ENCODE assay signal across 8 mouse cellular contexts in genomic region chr12:111672581-111672980, GRCm38 (mm10). TPM values are rescaled to one million over a fixed set of nuclear protein-coding genes. Genes with fewer than 3 reads are reported as not detected.
A peak's percentile ranks its signal among the peaks of the same experiment; 100 is the strongest.
DNase-seq lines count a peak whose midpoint lies in the region; ATAC-seq and TF ChIP-seq lines count a peak whose summit lies in the region.

No protein-coding gene starts in this region.

- peak overlapping the region; percentile 61; the same call in 1 of the 2 replicates for H3K4me3 ChIP-seq in kidney, adult 2 months (ENCODE audit: insufficient read depth, low read depth, low read length)
- peak overlapping the region; percentile 79 for H3K4me3 ChIP-seq in embryonic facial prominence, embryonic 10.5 days
- H3K4me3 ChIP-seq in hindbrain, embryonic 15.5 days = peak overlapping the region; percentile 84
- peak overlapping the region; percentile 93 for H3K4me3 ChIP-seq in midbrain, embryonic 12.5 days

- 13% methylated on average over 12 of the region's 12 CpGs for WGBS in kidney, adult 2 months
- WGBS in embryonic facial prominence, embryonic 10.5 days = 9% methylated on average over 12 of the region's 12 CpGs
- 9% methylated on average over 12 of the region's 12 CpGs for WGBS in hindbrain, embryonic 15.5 days
- 6% methylated on average over 12 of the region's 12 CpGs for WGBS in midbrain, embryonic 12.5 days

- H3K27ac ChIP-seq in kidney, adult 2 months (ENCODE audit: insufficient read depth, low read depth, low read length) = peak overlapping the region; percentile 1; the same call in 1 of the 2 replicates
- H3K27ac ChIP-seq in embryonic facial prominence, embryonic 10.5 days (replicated peaks) = peak overlapping the region; percentile 89
- peak overlapping the region; percentile 94 for H3K27ac ChIP-seq in hindbrain, embryonic 15.5 days (replicated peaks)
- H3K27ac ChIP-seq in midbrain, embryonic 12.5 days (replicated peaks) = peak overlapping the region; percentile 92

- no peak for TF ChIP-seq CTCF in kidney, adult 2 months (conservative IDR thresholded peaks at IDR 0.05; ENCODE audit: insufficient read depth, insufficient read length, low read depth, low read length)

- ATAC-seq in hindbrain, embryonic 15.5 days (ENCODE audit: low FRiP score, low read depth) = no peak; the same call in 1 of the 2 replicates
- no peak; the same call in 1 of the 2 replicates for ATAC-seq in midbrain, embryonic 12.5 days (ENCODE audit: low FRiP score, low read depth)
- no peak for ATAC-seq in activated CD4-positive, CD25-positive, alpha-beta regulatory T cell, adult 4 months

- peak overlapping the region; percentile 90 for H3K4me2 ChIP-seq in hindbrain, embryonic 15.5 days
- H3K4me2 ChIP-seq in midbrain, embryonic 12.5 days (replicated peaks) = peak overlapping the region; percentile 96

- no peak for TF ChIP-seq POLR2A in kidney, adult 2 months (IDR thresholded peaks at IDR 0.05; ENCODE audit: low read depth, low read length)

- peaks cover 19% of the 10 kb centered on the region for H3K4me1 ChIP-seq in kidney, adult 2 months (ENCODE audit: control insufficient read depth, insufficient read depth, low read length)
- H3K4me1 ChIP-seq in embryonic facial prominence, embryonic 10.5 days = peaks cover 64% of the 10 kb centered on the region
- peaks cover 46% of the 10 kb centered on the region for H3K4me1 ChIP-seq in hindbrain, embryonic 15.5 days (replicated peaks)
- H3K4me1 ChIP-seq in midbrain, embryonic 12.5 days = peaks cover 45% of the 10 kb centered on the region

- peak overlapping the region; percentile 98 for H3K9ac ChIP-seq in hindbrain, embryonic 15.5 days
- H3K9ac ChIP-seq in midbrain, embryonic 12.5 days (replicated peaks) = peak overlapping the region; percentile 94

- no peaks in the 10 kb centered on the region for H3K36me3 ChIP-seq in kidney, adult 2 months (ENCODE audit: control insufficient read depth, insufficient read depth, low read length)
- H3K36me3 ChIP-seq in embryonic facial prominence, embryonic 10.5 days (replicated peaks) = peaks cover 20% of the 10 kb centered on the region
- peaks cover 6% of the 10 kb centered on the region; the same call in 1 of the 2 replicates for H3K36me3 ChIP-seq in hindbrain, embryonic 15.5 days
- peaks cover 25% of the 10 kb centered on the region for H3K36me3 ChIP-seq in midbrain, embryonic 12.5 days

- H3K9me3 ChIP-seq in embryonic facial prominence, embryonic 10.5 days = no peaks in the 10 kb centered on the region
- H3K9me3 ChIP-seq in hindbrain, embryonic 15.5 days = no peaks in the 10 kb centered on the region
- H3K9me3 ChIP-seq in midbrain, embryonic 12.5 days = no peaks in the 10 kb centered on the region

- DNase-seq in kidney, adult 2 months = no peak
- no peak for DNase-seq in kidney, adult 8-10 months
- DNase-seq in embryonic facial prominence, embryonic 10.5 days (ENCODE audit: low spot score) = no peak
- DNase-seq in adrenal gland, postnatal 36 days = no peak
- no peak for DNase-seq in spleen, postnatal 4 days (ENCODE audit: low spot score in 2 of 2)

- H3K27me3 ChIP-seq in kidney, adult 2 months (replicated peaks; ENCODE audit: control insufficient read depth, insufficient read depth, low read length) = no peaks in the 10 kb centered on the region
- peaks cover 77% of the 10 kb centered on the region for H3K27me3 ChIP-seq in embryonic facial prominence, embryonic 10.5 days (replicated peaks; ENCODE audit: low read depth, poor library complexity, severe bottlenecking)
- H3K27me3 ChIP-seq in hindbrain, embryonic 15.5 days = no peaks in the 10 kb centered on the region
- H3K27me3 ChIP-seq in midbrain, embryonic 12.5 days = peaks cover 17% of the 10 kb centered on the region

RNA-seq across cellular contexts. Expression of gene Ckb, which starts 0.4 kb away (rescaled TPM):
- 280 and 340 TPM in 2 replicates for polyA plus RNA-seq in kidney, adult 2 months (2012; rRNA removed)
- polyA plus RNA-seq in embryonic facial prominence, embryonic 10.5 days (2016; fragmentation: Nextera tagmentation; extraction: Ambion mirVana) = 479 and 683 TPM in 2 replicates
- polyA plus RNA-seq in hindbrain, embryonic 15.5 days (2015; fragmentation: Nextera tagmentation; extraction: Ambion mirVana) = 1,741 and 1,830 TPM in 2 replicates
- 2,376 and 2,635 TPM in 2 replicates for polyA plus RNA-seq in midbrain, embryonic 12.5 days (2016; fragmentation: Nextera tagmentation; extraction: Ambion mirVana)
- 10 to 100 TPM; 21.3 to 26.2 TPM for polyA plus RNA-seq in activated CD4-positive, CD25-positive, alpha-beta regulatory T cell, adult 4 months (2017; shearing (Covaris generic))
- 10 to 100 TPM; 34.2 to 53.4 TPM for total RNA-seq in adrenal gland, postnatal 36 days (2021)

RNA-seq across cellular contexts. Expression of gene Trmt61a, which starts 5.3 kb away (rescaled TPM):
- polyA plus RNA-seq in kidney, adult 2 months (2012; rRNA removed) = 12.4 and 16.9 TPM in 2 replicates
- 17.7 and 19.6 TPM in 2 replicates for polyA plus RNA-seq in embryonic facial prominence, embryonic 10.5 days (2016; fragmentation: Nextera tagmentation; extraction: Ambion mirVana)
- 11.5 and 12.0 TPM in 2 replicates for polyA plus RNA-seq in hindbrain, embryonic 15.5 days (2015; fragmentation: Nextera tagmentation; extraction: Ambion mirVana)
- polyA plus RNA-seq in midbrain, embryonic 12.5 days (2016; fragmentation: Nextera tagmentation; extraction: Ambion mirVana) = 11.8 and 13.2 TPM in 2 replicates
- polyA plus RNA-seq in activated CD4-positive, CD25-positive, alpha-beta regulatory T cell, adult 4 months (2017; shearing (Covaris generic)) = 1 to 10 TPM; 2.7 to 4.3 TPM
- total RNA-seq in adrenal gland, postnatal 36 days (2021) = 10 to 100 TPM; 15.7 to 18.6 TPM

RNA-seq across cellular contexts. Expression of gene Bag5, which starts 40.5 kb away (rescaled TPM):
- polyA plus RNA-seq in kidney, adult 2 months (2012; rRNA removed) = 11.3 and 14.6 TPM in 2 replicates
- 50.2 and 58.0 TPM in 2 replicates for polyA plus RNA-seq in embryonic facial prominence, embryonic 10.5 days (2016; fragmentation: Nextera tagmentation; extraction: Ambion mirVana)
- 65.1 and 67.8 TPM in 2 replicates for polyA plus RNA-seq in hindbrain, embryonic 15.5 days (2015; fragmentation: Nextera tagmentation; extraction: Ambion mirVana)
- 62.0 and 64.0 TPM in 2 replicates for polyA plus RNA-seq in midbrain, embryonic 12.5 days (2016; fragmentation: Nextera tagmentation; extraction: Ambion mirVana)
- polyA plus RNA-seq in activated CD4-positive, CD25-positive, alpha-beta regulatory T cell, adult 4 months (2017; shearing (Covaris generic)) = 10 to 100 TPM; 30.2 to 32.4 TPM
- total RNA-seq in adrenal gland, postnatal 36 days (2021) = 10 to 100 TPM; 37.2 to 39.8 TPM

RNA-seq across cellular contexts. Expression of gene Apopt1, which starts 40.5 kb away (rescaled TPM):
- 63.8 and 68.4 TPM in 2 replicates for polyA plus RNA-seq in kidney, adult 2 months (2012; rRNA removed)
- 56.2 and 56.4 TPM in 2 replicates for polyA plus RNA-seq in embryonic facial prominence, embryonic 10.5 days (2016; fragmentation: Nextera tagmentation; extraction: Ambion mirVana)
- 50.7 and 52.9 TPM in 2 replicates for polyA plus RNA-seq in hindbrain, embryonic 15.5 days (2015; fragmentation: Nextera tagmentation; extraction: Ambion mirVana)
- polyA plus RNA-seq in midbrain, embryonic 12.5 days (2016; fragmentation: Nextera tagmentation; extraction: Ambion mirVana) = 52.3 and 57.8 TPM in 2 replicates
- polyA plus RNA-seq in activated CD4-positive, CD25-positive, alpha-beta regulatory T cell, adult 4 months (2017; shearing (Covaris generic)) = 10 to 100 TPM; 72.7 to 78.9 TPM
- 10 to 100 TPM; 58.8 to 76.2 TPM for total RNA-seq in adrenal gland, postnatal 36 days (2021)

Comparison
In these comparisons a context has a peak if more than half of its experiments do, and no peak if none do; other contexts are left out.
1. H3K27ac ChIP-seq: peak in every context shown above with its lines; median percentile 94 in hindbrain, embryonic 15.5 days; 92 in midbrain, embryonic 12.5 days; 89 in embryonic facial prominence, embryonic 10.5 days; 1 in kidney, adult 2 months.
2. RNA of gene Ckb, which starts 0.4 kb away (polyA plus RNA-seq): 2,376 to 2,635 TPM in midbrain, embryonic 12.5 days, 1,741 to 1,830 TPM in hindbrain, embryonic 15.5 days, 479 to 683 TPM in embryonic facial prominence, embryonic 10.5 days and 280 to 340 TPM in kidney, adult 2 months; 21.3 to 26.2 TPM in activated CD4-positive, CD25-positive, alpha-beta regulatory T cell, adult 4 months; every median in the first group is over 10 times any median in the second.
3. Peak in every context shown above with its lines, with median percentiles within 50 percentile points of each other: H3K4me3 ChIP-seq.